Mouse (Mus musculus) small intestine, adult 2 months (tissue): ENCODE data around the gene Tnk1.

Source experiments
- CTCF ChIP-seq: fragments of 200-500 bp; IDR thresholded peaks from 2 replicates; pipeline ENCODE4 v1.5.1; 2012; ENCODE audit warnings: low read depth, mild to moderate bottlenecking, control low read depth, inconsistent platforms, low read length, moderate library complexity, mixed read lengths; ENCODE audit not compliant: insufficient replicate concordance, insufficient read length; ENCODE audit errors: extremely low read depth
- POLR2A ChIP-seq: fragments of 200-500 bp; IDR thresholded peaks from 2 replicates; pipeline ENCODE4 v1.6.1; 2012; ENCODE audit warnings: low read depth, mild to moderate bottlenecking, control low read depth, inconsistent platforms, low read length, moderate library complexity

DNA sequence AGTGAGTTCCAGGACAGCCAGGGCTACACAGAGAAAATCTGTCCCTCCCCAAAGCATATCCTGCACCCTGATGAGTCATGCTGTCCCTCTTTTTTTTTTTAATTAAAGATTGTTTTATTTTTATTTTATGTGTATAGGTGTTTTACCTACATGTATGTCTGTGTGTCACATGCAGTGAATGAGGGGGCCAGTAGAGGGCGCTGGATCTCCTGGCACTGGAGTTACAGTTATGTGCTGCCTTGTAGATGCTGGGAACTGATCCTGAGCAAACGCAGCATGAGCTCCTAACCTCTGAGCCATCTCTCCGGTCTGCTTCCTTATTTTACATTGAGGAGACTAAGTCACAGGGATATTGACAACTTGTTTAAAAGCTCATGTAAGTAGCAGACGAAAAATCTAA is 24.5 kb upstream of the Tnk1 start:
- no peak for TF ChIP-seq POLR2A
- TF ChIP-seq CTCF: peak; percentile 48; the same call in 1 of the 2 replicates
